Mouse (Mus musculus) layer of hippocampus, postnatal 25 days (tissue): ENCODE measurements around the gene Slc2a1. TPM values are rescaled to one million over a fixed set of nuclear protein-coding genes. Genes with fewer than 3 reads are reported as not detected.

Source experiments
- DNase-seq, 2 experiments: peaks; one replicate each; pipeline ENCODE4 v3.0.0; 2022; ENCODE audit warnings: mixed read lengths in 2 of 2, low spot score in 1 of 2; ENCODE audit errors: extremely low spot score in 1 of 2
- total RNA-seq, 2 experiments: library from RNA; stranded (reverse); gene quantifications; 2 replicates each; pipeline ENCODE4 v1.2.3; 2021

The Slc2a1 gene
- total RNA-seq, 2 experiments from 2014 or later: 70.9 to 98.4 TPM

DNA sequence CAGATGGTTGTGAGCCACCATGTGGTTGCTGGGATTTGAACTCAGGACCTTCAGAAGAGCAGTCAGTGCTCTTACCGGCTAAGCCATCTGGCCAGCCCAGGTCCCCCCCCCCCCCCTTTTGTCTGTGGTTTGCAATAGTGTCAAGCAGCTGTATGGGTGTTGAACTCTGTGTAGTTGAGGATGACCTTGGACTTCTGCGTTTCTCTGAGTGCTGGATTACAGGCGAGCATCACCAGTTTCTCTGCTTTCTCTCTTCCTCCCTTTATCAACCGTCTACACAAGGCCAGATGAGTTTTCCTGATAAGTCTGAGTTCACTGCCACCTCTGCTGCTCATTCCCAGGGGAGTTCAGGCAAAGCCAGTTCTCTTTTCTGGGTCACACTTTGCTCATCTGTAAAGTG lies 11.1 kb upstream of the Slc2a1 start:
- DNase-seq: no peak

DNA sequence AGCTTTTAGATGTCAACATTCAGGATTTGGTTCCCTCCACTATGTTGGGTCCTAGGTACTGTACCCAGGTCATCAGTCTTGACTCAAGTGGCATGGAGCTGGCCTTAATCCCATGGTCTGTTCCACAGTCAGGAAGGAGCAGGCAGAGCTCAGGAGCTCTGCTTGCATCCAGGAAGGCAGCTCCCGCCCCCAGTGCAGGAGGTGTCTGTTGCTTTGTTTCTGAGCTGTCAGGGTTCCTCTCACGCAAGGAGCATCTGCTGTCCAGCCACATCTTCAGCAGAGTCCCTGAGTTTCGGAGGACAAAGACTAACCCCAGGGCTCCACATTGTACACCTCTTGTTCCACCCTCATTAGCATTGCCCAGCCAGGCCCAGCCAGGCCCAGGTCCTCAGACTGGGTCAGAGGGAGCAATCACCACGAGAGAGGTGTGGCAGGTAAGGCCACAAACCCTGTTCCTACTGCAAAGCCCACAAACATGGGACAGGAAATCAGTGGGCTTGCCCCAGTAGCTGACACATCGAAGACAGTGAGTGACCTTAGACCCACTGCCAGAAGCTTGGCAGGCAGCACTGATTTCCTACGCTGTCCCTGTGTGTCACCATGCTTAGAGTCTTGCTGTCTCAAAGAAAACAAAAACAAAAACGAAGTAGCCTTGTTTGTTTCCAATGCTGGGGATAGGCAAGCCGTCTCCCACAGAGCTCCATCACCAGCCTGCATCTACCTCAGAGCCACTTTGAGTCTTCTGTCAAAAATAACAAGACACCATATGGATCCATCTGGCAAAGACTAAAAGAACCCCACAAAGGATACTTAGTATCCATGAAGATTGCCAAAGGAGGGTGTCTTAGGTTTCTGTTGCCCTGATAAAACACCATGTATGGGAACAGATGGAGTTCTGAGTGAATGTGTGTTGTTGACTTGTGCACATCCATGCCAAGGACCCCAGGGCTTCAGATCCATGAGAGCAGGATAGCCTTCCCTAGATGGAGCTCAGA lies 10.0 kb upstream of the Slc2a1 start:
- no peak for DNase-seq

DNA sequence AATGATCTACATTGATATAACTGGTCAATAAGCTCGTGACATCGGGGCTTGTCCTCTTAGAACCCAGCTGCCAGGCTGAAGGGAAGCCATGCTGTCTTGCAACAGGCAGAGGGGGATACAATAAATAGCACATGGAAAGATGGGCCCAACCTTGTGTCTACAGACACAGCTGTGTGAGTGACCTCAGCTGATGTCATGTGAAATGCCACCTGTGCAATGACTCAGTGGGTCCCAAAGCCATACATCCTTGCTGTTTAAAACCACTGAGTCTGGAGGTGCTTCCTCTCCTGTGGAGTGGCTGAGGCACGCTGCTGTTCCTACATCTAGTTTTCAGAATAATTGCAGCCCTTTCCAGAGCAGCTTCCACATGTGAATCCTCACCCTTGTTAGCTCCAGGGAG lies 7.1 kb upstream of the Slc2a1 start:
- no peak for DNase-seq

DNA sequence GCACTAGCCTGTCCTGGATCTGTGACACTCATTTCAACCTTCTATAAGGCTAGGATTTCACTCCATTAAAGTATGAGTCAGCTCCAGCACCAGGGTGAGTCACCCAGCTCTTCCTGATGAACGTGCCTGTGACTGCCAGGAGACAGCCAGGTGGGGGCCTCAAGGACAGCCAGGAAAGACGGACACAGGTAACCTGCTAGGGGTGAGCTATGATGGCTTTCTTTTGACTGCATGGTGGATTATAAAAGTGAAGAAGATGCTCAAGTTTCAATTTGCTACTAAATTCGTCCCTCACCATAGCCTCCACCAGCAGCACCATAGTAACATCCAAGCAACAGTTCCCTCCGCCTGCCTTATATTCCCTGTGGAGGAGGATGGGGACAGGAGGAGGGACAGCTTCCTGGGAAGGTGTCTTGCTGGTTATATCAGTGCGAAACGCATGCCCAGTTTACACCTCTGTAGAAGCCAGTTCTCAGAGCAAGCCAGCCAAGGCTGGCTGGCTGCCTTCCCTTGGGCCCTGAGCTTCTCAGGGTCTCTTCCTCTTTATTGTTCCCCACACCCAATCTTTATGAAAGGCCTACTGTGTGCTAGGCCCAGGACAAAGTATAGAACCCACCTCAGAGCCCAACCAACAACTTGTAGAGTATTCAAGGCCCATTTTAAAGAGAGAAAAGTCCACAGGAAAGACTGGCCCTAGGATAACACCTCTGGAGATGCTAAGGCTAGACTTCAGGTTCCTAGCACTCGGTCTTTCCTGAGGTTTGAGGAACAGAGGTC lies 6.0 kb upstream of the Slc2a1 start:
- DNase-seq: no peak

DNA sequence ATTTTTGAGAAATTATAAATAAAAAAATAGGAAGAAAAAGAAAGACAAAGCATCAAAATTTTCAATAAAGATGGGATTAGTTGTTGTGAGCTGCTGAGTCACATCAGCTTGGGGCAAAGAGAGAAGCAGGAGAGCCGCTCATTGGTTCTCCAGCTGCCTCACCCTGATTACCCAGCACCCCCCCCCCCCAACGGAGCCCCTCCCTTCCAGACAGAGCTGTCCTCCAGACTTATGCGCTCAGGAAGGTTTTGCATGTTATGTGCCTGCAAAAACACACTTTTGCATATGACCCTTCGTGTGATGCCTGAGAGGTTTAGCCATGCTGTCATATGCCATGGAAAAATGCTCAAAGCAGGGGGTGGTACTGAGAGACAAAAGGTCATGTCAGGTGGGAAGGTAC lies 3.7 kb upstream of the Slc2a1 start:
- DNase-seq: no peak

DNA sequence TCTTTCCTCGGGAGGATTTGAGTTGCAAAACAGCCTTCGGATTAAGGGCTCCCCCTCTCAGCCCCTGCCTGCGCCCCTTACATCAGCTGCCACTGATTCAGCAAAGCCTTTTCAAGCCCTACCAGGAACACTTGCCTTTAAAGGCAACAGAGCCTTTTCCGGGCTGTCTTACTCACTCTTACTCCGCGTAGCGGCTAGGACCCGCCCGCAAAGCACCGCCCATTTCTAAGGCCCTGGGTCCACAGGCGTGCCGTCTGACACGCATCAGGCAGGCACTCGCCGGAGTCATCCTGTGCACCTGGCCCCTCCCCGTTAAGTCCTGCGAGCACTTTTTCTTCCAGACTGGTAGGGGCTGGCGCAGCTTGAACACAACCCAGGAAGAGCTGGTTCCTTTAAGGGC lies 2.8 kb upstream of the Slc2a1 start:
- peak; percentile 38 to 42 for DNase-seq

DNA sequence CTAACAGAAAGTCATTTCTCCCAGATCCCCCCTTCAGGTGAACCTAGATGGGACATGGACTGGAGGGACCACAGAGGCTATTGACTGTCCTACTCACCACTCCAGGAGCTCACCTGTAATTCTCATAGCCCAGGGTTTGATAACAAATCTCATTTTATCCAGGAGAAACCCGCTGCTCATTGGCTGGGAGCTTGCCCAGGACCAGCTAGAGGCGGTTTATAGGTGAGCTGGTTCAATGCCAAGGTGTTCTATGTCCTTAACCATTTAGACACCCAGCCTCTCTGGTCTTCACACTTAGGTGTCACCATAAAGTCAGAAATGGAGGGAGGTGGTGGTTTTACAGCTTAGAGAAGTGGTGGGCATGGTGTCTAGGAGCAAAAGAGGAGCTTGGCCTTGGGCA lies 644 bp upstream of the Slc2a1 start:
- no peak for DNase-seq

DNA sequence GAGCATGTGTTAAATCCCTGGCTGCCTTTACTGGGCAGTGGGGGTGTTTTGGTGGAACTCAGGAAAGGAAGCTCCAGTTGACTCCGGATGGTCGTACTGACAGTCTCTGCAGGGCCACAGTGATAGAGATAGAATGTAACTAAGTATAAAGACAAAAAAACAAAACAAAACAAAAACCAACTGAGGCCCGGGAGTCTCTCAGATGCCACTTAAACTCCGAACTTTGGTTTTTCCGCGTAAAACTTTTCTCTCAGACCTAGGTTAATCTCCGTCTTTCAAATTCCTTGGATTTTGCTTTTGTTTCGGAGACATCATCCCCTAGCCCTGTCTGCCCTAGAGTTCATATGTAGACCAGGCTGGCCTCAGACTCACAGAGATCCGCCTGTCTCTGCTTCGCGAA lies 1.1 kb downstream of the Slc2a1 start:
- DNase-seq: no peak

DNA sequence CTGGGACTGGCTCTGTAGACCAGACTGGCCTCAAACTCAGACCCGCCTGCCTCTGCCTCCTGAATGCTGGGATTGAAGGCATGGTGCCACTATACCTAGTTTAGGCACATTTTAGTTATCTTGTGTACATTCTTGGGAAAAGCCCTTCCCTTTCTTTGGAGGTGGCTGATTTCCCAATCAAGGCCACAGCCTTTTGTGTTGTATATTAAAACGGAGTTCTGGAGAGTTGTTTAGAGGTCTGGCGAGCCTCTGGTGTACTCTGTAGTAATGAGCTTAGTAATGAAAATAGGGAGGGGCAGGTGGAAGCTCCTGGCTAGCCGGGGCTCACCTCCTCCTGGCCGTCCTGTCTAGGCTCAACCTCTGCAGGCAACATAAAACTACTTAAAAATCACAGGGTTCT lies 2.0 kb downstream of the Slc2a1 start:
- no peak for DNase-seq

DNA sequence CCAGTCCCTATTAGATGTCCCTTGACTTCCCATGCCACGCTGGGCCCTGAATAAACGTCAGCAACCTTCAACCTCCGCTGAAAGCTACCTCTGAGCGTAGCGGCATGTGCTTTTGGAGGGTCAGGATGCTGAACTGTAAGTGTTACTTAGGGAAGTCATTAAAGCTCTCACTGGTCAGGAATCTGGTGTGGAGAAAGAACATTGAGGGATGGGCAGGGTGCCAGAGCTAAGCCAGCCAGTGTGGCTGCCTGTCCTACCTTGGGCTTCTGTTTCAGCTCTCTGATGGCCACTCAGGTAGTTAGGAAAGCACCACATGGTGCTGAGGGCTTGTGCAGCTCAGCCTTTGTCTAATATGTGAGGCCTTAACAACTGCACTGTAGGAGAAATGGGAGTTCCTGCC lies 2.9 kb downstream of the Slc2a1 start:
- no peak for DNase-seq

DNA sequence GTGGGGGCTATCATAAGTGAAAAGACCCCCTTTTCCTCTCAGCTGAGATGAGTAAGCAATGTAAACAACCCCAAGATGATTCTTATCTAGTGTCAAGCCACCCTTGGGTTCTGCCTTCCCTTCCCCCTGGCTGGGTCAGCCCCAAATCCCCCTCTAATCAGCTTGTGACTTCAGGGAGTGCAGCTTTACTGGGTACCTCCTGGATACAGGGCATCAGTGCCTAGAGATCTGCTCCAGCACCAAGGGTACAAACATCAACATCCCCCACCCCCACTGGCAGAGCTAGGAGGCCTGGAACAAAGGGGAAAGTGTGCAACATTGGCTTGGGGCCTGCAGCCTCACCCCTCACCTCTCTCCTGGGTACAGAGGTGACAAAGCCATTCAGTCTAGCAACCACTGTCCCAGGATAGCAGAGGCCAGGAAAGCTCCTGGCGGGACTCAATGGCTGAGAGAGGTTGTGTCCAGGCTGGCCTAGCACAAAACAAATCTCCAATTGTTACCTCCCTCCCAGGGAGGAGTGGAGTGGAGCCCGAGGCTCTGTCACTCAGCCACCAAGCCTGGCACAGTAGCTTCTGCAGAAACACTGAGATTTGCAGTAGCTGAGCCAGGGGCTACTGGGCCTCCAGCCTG lies 3.9 kb downstream of the Slc2a1 start:
- no peak for DNase-seq

DNA sequence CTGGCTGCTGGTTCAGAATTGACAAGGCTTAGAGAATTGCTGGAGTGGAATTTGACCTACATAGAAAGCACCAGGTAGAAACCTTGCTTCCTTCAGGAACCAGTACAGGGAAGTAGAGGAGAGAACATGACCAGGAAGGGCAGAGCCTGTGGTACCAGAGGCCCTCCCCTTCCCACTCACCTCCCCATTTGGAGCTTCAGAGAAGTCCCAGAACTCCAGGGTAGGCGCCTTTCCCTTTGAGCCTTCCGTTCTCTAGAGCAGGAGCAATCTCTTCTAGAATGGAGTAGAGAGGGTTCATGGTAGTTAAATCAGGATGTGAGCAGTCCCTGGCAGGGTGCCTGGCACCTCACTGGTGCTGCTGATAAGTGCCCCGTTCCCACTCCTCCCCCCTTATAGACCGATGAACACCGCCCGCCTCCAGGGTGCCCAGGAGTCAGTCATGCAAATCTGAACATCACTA lies 7.1 kb downstream of the Slc2a1 start:
- no peak for DNase-seq

DNA sequence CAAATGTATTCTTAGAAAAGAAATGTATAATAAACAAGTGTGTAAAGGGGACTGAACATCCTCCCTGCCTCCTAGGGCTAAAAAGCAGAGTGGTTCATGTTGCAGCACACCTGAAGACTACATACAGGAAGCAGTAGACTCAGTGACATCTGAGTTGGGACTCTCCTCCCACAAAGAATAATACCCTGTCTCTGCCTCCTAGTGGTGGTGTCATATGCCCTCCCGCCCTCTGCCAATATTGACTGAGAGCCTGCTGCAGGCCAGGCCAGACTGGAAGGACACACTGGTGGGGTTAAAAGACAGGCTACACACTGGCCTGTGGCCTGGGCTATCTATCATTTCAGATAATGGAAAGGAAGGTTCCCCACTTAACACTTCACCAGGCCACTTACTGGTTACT lies 7.8 kb downstream of the Slc2a1 start:
- DNase-seq: no peak

DNA sequence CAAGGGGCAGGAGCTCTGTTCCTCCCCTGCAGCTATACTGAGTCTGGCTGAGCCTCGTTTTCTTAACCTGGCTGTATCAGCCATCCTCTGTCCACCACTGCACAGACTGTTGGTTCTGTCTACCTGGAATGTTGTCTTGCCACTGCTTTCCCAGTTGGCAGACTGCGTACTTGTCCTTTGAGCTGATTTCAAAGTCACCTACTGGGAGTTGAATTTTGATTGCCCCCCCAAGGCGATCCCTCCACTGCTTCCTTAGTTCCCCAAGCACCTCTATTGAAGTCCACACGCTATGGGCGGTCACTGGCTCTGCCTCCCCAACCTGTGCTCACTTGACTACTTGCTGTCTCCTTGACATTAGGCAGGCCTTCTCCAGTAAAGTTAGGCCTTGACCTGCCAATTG lies 9.1 kb downstream of the Slc2a1 start:
- no peak for DNase-seq

DNA sequence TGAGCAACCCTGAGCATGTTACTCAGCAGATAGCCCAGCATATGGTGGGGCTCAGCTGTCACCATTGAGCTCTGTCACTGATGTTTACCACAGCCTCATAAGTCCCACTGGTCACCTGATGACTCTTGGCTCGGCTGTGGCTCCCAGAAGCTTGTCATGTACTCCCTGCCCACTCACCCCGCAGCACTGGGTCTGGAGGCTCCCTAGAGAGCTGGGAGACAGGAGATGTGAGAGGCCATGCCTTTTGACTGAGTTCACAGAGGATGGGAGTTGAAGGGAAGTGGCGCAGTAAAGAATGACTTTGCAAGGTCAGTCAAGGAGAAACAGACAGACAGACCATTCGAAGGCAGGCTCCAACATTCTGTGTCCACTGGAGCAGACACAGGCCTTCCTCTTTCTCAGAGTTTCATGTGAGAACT lies 10.2 kb downstream of the Slc2a1 start:
- no peak for DNase-seq

DNA sequence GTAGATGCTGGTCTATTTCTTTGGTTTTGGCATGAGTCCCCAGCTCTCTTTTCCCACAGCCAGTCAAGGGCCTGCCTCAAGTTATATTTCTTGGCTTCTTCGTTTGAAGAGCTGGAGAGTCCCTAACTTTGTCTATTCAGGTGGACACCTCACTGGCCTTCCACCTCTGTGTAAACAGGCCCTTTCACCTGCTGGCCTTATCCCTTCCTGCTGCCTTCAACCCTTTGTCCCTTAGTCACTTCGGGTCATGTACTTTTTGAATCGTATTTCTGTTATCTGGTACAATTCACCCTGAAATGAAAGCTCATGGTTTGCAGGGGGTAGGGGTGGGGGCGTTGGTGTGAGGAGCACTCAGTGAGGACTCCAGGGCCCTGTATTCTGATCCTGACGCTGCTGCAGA lies 10.8 kb downstream of the Slc2a1 start:
- DNase-seq: no peak

DNA sequence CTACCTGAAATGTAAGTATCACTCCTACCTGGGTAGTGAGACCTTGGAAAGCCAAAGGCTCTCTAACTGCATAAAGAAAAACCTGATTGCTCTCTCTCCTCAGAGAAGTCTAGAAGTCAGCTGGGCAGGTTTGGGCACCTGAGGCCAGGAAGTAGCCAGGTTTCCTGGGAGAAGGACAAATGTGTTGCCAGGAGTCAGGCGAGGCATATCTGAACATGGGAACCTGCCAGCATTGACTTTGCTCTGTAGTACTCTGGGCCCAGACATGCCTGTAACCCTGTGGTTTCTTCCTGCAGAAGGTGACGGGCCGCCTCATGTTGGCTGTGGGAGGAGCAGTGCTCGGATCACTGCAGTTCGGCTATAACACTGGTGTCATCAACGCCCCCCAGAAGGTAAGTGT lies 11.6 kb downstream of the Slc2a1 start:
- DNase-seq: no peak

DNA sequence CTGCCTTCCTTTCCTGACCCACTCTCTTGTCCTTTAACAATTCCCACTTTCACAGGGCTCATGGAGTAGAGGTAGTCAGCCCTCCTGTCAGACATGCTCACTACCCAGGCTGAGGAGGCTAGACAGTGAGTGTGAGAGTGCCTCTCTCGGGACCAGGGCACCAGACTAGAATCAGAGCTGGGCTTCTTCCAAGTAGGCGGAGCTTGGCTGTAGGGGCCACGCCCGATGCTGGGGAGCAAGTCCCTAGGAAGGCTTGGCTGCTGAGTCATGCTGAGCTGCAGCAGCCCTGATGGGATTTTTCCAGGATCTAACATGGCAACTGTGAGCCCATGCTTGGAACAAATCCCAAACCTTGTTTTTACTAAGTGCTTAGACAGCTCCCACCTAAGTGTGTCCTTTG lies 12.7 kb downstream of the Slc2a1 start:
- DNase-seq: peak in 1 of 2 experiments; percentile 47

DNA sequence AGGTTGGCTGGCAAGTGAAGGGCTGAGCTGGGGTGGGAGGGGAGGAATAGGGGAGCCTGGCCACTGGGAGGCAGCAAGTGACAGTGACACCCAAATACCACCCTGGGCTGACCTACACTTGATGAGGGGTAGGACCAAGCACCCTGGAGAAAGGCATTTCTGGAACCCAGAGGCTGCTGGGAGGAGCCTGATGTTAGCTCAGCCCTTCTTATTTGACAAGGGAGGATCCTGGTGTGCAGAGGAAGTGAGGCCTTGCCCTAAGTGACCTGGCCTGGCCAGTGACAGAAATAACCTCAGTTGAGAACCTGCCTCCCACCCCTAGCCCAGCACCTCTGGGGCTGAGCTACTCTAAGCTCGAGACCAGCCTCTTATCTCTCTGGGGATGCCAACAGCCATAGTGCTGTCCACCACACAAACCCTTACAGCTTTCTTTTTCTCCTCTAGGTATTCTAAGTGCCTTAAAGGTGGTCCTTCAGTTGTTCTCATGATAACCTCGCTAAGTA lies 16.3 kb downstream of the Slc2a1 start:
- no peak for DNase-seq

DNA sequence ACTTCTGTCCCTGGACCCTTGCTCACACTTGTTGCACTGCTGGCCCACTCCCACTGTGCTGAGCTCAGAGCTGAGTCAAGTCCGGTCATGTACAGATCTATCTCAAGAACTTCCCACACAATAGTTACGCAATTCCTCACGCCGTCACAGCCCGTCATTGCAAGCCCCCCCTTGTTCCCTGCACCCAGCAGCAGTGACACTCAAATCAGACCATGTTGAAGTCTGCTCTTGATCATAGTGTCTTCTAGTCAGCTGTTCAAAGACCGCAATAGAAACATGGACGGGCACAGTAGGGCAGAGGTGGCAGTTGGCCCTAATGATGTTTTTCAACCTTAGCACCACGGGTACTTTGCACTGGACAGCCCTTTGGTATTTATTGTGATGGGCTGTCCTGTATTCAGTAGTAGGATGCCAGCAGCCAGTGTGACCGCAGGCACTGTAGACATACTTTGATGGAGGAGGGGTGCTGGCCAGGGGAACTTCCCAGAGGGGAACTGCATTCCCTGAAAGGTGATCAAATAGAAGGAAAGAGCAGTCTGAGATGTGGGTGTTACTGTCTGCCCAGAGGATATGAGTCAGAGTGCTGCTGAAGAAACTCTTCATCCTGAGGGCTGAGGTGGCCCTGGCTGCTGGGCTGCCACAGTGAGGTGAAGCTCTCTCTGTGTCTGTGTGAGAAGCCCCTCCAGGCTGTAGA lies 17.2 kb downstream of the Slc2a1 start:
- DNase-seq: no peak
